Mouse (Mus musculus) thymus, postnatal 0 days (tissue): ENCODE results near the gene Sh3kbp1. TPM values are rescaled to one million over a fixed set of nuclear protein-coding genes. Genes with fewer than 3 reads are reported as not detected.
A peak's percentile ranks its signal among the peaks of the same experiment; 100 is the strongest.
"Not testable (repeated sequence)": the region's sequence is repeated elsewhere in the genome, so short reads cannot be mapped to it uniquely, and the experiment has no call there.

Experiments
- DNase-seq: peaks from one replicate; pipeline ENCODE4 v3.0.0-alpha.2; 2015; ENCODE audit warnings: low spot score
- polyA plus RNA-seq: library from polyadenylated mRNA; unstranded; fragments of >200 nt; fragmentation: Nextera tagmentation; extraction: Ambion mirVana; gene quantifications from 2 replicates; pipeline ENCODE4 v1.2.1, GENCODE M21; 2015

The Sh3kbp1 gene
- 190 and 200 TPM in 2 replicates for polyA plus RNA-seq

- DNase-seq, result peak; percentile 61
These were observed at the start of gene Sh3kbp1 for GRCm38 (mm10) chrX:159626907-159627587. TSS of gene Sh3kbp1 (plus strand) at chrX:159627272.

GRCm38 (mm10) chrX:159584738-159585137 lies 42.3 kb upstream of the Sh3kbp1 start:
- DNase-seq, result not testable (repeated sequence)

GRCm38 (mm10) chrX:159591633-159592032 lies 35.4 kb upstream of the Sh3kbp1 start:
- no peak for DNase-seq

- no peak for DNase-seq
These were observed 29.6 kb upstream of the Sh3kbp1 start for GRCm38 (mm10) chrX:159597502-159597901.

GRCm38 (mm10) chrX:159604832-159605231 lies 22.2 kb upstream of the Sh3kbp1 start:
- DNase-seq, result no peak

GRCm38 (mm10) chrX:159606936-159607335 lies 20.1 kb upstream of the Sh3kbp1 start:
- DNase-seq, result peak; percentile 40

- peak; percentile 48 for DNase-seq
These were observed 715 bp upstream of the Sh3kbp1 start for GRCm38 (mm10) chrX:159626208-159626906.

GRCm38 (mm10) chrX:159627588-159628566 lies 805 bp downstream of the Sh3kbp1 start:
- DNase-seq, result peak; percentile 46

GRCm38 (mm10) chrX:159628629-159629028 lies 1.6 kb downstream of the Sh3kbp1 start:
- DNase-seq, result no peak

GRCm38 (mm10) chrX:159629203-159629602 lies 2.1 kb downstream of the Sh3kbp1 start:
- DNase-seq, result no peak

- DNase-seq, result no peak
These were observed 11.6 kb downstream of the Sh3kbp1 start for GRCm38 (mm10) chrX:159638500-159639227.

GRCm38 (mm10) chrX:159639991-159640390 lies 12.9 kb downstream of the Sh3kbp1 start:
- no peak for DNase-seq

- no peak for DNase-seq
These were observed 18.2 kb downstream of the Sh3kbp1 start for GRCm38 (mm10) chrX:159645314-159645713.

GRCm38 (mm10) chrX:159647564-159647963 lies 20.5 kb downstream of the Sh3kbp1 start:
- no peak for DNase-seq

GRCm38 (mm10) chrX:159648598-159648997 lies 21.5 kb downstream of the Sh3kbp1 start:
- no peak for DNase-seq

GRCm38 (mm10) chrX:159650130-159650678 lies 23.1 kb downstream of the Sh3kbp1 start:
- DNase-seq, result peak; percentile 32

- DNase-seq, result no peak
These were observed 23.7 kb downstream of the Sh3kbp1 start for GRCm38 (mm10) chrX:159650727-159651126.

GRCm38 (mm10) chrX:159671388-159671787 lies 44.3 kb downstream of the Sh3kbp1 start:
- DNase-seq, result no peak

GRCm38 (mm10) chrX:159672466-159672865 lies 45.4 kb downstream of the Sh3kbp1 start:
- no peak for DNase-seq

GRCm38 (mm10) chrX:159676242-159676641 lies 49.2 kb downstream of the Sh3kbp1 start:
- DNase-seq, result peak; percentile 75
